Mouse (Mus musculus) naive thymus-derived CD4-positive, alpha-beta T cell, adult 2 months (primary cell): ENCODE data around the gene Zfp169.

ENCODE experiments used
- DNase-seq: peaks from one replicate; pipeline ENCODE4 v3.0.0-alpha.2; 2011; ENCODE audit warnings: low read depth

Gene Zfp169

DNA sequence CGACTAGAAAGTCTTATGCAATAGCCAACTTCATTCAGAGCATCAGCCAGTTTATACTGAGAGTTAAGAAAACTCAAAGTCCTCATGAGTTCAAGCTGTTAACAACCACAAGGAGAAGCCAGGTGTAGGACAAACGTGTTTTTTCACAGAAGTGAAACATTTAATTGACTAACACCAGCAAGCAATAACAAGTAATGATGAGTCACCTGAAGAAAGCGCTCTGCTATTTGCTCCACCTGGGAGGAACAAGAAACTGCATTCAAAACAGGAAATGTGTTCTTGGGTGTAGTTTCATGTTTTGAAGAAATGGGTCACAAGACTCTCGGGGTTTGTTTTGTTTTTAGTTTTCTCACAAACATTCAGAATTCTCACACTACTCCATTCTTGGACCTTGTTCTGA, 2.6 kb upstream of the Zfp169 start:
- DNase-seq: peak; percentile 77

DNA sequence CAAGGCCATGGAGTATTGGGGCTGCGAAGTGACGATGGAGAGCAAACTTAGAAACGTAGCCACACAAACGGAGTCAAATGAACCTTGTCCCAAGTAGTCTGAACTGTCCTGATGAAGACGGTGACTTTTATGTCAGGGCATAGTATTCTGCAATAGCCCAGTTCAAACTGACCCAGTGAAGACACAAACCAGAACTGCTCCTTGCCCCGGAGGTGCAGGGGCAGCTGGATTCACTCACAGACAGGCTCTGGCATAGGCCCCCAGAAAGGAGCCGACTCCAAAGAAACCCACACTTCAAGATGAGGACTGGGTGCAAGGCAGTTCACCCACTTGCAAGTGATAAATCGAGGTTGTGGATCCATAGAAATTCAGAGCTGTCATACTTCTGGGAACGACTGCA, 4.6 kb downstream of the Zfp169 start:
- DNase-seq: no peak

DNA sequence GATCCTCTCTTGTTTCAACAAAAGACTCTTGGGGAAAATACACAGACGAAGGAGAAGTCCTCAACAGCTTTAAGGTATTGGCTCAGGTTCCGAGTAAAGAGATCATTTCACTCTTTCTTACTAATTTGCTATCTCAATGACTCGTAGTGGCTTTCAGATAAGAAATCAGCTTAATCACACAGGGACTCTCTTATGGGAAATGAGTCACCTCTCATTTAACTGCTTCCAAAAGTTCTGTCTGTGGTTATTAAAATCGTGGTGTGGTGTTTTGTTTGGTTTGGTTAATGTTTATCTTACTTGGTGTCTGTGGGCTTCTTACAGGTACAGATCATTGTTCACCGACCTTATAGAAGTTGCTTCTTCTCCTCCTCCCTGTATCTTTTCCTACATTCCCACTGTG, 10.8 kb downstream of the Zfp169 start:
- no peak for DNase-seq

DNA sequence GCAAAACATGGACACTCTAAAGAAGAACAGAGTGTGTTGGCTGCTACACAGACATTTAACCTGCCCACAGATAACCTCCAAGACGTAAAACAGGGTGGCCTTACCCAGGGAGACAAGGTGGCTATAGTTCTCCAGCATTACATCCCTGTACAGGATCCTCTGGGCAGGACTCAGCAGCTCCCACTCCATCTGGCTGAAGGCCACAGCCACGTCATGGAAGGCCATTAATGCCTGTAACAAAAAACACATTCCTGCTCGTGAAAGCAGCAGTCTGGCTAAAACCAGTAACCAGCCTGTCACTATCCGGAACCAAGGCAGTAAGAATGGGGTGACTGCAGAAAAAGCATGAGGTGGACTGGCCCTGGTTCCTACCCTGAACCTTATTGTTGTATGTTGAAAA, 14.6 kb downstream of the Zfp169 start:
- DNase-seq: no peak

DNA sequence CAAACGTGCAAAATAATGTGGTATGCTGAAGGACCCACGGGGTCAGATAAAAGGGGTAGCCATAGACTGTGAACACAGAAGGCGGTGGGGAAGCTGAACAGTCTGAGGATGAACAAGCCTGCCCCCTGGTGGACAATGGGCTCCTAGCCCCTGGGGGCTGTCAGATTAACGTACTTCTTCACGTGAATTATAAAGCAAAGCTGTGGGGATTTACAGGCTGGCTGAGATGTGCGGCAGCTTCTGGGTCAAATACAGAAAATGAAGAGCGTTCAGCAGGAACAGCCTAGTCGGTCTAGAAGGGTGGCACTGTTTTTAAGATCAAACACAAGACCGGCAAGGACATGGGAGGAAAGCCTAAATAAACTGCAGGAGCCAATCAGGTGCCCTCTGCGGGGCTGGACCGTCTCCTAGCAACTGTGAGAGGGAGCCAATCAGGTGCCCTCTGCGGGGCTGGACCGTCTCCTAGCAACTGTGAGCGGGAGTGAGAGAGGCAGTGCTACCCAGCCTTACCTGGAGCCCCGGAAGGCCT, 15.5 kb downstream of the Zfp169 start:
- peak; percentile 57 for DNase-seq

DNA sequence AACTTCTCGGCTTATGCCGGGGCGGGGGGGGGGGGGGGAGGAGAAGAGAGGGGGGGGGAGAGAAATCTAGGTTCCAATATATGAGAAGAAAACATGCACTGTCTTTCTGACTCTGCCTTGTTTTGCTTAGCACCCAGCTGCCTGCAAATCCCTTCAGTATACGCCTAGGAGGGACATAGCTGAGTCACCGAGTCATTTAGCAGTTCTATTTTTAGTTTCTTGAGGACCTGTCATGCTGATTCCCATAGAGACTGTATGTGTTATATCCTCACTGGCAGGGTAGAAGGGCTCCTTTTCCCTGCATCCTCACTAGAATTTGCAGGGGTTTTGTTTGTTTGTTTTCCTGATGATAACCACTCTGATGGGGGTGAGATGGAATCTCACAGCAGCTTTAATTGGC, 20.1 kb downstream of the Zfp169 start:
- DNase-seq: no peak

DNA sequence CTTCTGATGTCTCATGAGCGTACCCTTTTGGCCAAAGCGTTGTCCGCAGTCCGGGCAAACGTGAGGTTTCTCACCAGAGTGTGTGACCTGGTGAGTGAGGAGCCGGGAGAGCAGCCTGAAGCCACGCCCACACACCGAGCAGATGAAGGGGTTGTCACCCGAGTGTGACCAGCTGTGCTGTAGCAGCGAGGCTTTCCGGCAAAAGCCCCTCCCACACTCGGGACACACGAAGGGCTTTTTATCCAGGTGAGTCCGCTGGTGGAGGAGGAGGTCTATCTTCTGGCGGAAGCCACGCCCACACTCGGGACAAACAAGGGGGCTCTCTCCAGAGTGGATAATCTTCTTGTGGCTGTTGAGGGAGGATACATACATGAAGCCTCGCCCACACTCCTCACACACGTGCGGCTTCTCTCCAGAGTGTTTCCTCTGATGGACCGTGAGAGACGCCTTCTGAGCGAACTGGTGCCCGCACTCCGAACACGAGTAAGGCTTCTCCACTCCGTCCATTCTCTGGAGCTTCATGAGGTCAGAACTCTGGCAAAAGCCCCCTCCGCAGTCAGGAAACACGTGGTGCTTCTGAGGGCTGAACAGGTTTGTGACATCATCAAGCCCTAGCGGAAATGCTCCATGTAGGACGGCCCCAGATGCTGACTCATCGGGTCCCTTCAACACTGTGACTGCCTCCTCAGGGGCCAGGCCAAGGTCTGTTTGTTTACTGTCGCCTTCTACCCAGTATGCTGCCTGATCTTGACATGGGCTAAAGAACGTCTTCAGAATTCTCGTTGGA, 22.7 kb downstream of the Zfp169 start:
- DNase-seq: no peak

DNA sequence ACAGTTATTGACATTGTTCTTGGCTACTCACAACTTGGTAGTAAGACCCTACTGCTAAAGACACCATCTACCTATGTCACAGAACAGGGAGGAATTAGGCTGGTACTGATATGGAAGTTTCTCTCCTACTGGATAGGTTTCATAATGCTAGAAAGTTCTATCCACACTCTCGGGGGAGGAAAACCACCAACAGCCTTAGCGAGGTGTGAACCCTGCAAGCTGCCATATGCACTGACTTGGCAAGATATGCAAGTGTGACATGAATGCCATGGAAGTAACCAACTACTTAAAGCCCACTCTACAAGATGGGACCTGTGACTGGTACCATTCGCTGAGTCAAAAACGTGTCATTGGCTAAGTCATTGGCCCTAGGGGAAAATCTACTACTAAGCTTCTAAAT, 29.6 kb downstream of the Zfp169 start:
- DNase-seq: no peak

DNA sequence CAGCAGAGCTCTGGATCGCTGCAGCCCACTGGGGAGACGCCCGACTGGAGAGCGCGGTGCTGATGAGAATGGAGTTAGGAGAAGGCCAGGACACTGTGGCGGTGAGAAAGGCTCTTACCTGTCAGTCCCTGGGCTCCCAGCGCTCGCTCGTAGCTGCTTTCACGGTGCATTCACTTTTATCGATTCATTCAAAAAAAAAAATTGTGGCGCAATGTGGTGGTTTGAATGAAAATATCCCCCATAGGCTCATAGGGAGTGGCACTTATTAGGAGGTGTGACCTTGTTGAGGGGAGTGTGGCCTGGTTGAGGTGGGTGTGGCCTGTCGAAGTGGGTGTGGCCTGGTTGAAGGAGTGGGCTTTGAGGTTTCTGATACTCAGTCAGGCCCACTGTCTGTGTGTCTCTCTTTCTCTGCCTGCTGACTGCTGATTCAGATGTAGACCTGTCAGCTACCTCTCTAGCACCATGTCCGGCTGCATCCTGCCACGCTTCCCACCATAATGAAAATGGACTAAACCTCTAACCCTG, 44.5 kb downstream of the Zfp169 start:
- DNase-seq: no peak

DNA sequence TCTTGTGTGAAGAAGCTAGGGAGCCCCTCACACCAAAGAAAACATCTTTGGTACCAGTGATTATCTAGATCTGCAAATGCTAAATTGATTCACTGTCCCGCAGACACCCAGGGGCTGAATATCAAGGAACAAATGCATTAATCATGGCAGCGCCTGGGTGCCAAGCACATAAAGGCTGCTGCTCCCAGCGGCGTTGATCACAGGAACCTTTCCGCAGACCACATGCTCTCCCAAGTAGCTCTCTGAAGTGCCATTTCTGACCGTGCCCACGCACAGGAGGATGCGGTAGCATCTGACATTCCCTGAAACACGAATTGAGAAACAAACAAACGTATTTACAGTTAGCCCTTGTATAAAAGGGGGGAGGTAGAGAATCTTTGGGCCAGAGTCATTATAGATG, 47.1 kb downstream of the Zfp169 start:
- no peak for DNase-seq

DNA sequence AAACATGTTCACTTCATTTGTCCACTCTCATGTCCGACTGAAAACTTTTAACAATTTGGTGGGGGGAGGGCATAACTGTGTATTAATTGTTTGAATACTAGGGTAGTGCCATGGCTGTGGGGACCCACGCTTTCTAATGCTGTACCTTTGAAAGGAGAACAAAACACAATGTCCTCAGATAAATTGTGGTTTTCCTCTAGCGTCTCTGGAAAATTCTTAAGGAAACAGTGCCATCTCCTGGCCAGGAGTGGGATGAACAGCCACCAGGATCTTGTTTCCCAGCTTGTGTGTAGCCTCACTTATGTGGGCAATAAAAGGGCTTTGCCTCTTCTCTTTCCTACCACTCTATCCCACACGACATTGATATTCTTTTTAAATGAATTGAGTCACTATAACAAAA, 49.1 kb downstream of the Zfp169 start:
- DNase-seq: peak; percentile 56

DNA sequence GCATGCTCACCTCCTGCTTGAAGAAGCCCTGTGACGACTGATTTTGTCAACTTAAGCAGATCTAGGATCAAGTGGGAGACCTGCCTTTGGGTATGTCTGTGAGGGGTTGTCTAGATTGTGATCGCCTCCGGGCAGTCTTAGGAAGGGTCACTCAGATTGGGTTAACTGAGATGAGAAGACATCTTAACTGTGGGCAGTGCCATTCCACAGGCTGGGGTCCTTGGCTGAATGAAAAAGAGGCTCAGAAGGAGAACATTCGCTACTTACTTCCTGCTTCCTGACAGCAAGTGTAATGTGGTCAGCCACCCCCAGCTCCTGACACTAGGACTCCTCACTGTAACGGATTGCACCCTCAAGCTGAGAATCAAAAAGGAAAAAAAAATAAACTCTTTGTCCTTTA, 54.0 kb downstream of the Zfp169 start:
- no peak for DNase-seq

DNA sequence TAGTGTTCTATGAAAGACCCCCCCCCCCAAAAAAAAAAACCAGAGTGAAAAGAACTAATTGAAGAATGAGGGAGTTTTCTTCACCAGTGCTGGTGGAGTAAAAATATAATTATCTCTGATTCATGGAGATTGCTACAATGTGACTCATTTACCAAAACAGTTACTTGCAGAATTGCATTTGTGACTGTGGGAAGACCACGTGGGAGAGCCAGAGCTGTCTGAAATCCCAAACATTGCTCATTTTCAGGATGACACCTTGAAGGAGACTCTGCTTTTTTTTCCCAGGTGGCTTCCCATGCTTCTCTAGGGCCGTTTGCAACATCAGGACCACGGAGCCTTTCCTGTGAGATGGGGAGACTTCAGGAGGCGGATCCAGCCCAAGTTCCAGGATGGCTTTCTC, 65.1 kb downstream of the Zfp169 start:
- DNase-seq: no peak

DNA sequence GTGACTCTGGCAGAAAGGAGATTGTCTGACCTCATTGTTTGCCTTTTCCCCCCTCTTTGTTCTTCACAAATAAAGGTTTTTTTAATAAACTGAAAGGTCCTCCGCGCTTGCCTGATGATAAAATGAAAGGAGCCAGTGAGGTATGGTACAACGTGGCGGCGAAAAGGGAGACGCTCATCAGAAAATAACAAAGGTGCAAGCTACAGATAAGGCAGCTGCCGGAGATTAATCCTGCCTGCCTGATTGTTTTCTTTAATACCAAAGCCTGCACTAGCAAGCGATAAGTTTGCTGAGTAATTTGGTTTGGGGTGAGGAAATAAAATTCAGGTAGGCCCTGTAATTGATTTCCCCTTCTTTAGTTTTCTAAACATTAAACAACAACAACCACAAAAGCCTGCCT, 69.3 kb downstream of the Zfp169 start:
- DNase-seq: no peak

DNA sequence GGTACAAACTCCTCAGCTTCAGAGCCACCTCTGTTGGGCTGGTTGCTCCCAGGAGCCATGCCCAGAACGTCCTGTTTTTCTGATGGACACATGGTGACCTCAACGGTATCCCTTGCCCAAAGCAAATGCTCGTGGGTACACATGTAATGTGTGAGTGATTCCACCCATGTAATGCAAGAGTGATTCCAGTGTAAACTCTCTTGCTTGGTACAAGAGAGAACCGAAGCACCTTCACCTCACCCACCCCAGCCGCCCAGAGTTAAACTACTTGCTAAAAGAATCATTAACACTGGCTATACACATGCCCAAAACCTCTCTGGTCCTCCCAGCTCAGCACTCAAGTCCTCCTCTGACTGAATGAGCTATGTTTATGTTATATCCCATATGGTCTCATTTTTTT, 74.9 kb downstream of the Zfp169 start:
- no peak for DNase-seq
